Mouse (Mus musculus) retina, postnatal 7 days (tissue): ENCODE measurements around the gene Pgr.

Experiments
- DNase-seq: peaks from one replicate; pipeline ENCODE4 v3.0.0-alpha.2; 2012; ENCODE audit warnings: low read depth, low spot score

The Pgr gene

DNA sequence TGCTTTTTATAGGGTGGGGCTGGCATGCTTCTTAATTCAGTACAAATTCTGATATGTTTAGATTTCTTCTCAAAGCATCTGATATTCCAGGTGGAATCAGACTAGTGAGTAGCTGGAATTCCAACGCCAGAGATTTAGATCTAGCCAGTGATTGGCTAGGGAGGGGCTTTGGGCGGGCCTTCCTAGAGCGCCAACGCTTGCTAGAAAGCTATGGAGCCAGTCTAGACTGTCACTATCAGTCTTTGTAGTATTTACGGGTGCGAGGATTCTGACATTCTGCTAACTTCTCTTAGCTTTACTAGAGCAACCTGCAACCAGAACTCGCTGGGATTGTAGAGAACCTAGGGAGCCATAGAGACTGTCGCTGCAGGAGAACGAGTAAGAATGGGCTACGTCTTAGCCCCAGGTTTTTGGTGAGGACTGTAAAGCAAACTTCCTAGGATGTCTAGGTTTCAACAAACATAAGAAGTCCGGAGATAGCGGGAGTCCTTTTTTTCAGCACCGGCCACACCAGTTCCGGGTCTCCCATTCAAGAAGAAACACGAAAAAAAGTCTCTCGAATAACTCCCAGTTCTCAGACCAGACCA is at the start of gene Pgr:
Pgr (plus strand) TSS at position 218 of the 587 bp plus-strand sequence.
- DNase-seq, result no peak

DNA sequence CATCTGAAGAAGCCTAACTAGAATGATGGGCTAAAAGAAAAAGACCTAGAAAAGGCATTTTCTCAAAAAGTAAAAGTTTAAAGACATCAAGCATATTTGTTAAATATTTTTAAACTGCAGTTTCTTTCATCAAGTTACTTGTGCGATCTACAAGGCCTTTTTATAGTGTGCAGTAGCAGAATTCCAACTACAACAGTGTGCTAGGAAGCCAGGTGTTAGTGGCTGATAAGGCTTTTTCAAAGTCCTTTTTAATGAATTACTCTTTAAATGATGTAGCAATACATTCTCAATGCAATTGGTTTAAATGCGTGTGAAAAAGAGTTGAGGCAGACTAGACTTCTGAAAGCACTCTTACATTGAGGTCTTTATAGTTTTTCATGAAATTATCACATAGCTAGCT is 42.2 kb upstream of the Pgr start:
- no peak for DNase-seq

DNA sequence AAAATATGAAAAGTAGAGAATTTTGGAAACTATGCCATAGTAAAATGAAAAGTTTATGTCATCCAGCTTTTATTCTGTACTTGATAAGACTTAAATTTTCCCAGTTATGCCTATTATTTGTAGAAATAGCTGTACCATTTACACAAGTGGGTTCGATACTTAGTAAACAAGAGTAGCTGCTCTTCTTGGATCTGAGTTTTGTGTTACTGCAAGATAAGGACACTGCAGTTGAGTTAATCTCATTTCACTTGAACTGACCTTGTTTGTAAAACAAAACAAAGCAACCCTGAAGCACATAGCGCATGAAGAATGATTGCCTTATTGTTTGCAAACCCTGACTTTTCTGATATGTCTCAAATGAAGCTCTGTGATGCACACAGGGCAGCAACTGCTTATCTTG is 31.1 kb upstream of the Pgr start:
- no peak for DNase-seq

DNA sequence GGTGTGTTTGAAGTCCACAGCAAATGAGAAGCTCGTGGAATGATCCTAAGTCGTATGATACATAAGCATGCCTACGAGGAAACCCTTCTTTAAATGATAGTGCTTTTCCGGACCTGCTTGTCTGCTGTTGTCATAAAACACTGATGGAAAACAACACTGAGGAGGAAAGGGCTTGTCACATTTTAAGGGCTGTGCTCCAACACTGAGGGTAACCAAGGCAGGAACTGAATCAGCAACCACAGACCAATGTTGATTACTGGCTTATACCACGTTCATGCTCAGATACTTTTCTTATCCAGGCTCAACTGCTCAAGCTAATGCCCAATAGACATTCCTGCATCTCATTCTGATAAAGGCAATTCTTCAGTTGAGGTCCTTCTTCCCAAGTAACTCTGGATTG is 4.4 kb upstream of the Pgr start:
- no peak for DNase-seq

DNA sequence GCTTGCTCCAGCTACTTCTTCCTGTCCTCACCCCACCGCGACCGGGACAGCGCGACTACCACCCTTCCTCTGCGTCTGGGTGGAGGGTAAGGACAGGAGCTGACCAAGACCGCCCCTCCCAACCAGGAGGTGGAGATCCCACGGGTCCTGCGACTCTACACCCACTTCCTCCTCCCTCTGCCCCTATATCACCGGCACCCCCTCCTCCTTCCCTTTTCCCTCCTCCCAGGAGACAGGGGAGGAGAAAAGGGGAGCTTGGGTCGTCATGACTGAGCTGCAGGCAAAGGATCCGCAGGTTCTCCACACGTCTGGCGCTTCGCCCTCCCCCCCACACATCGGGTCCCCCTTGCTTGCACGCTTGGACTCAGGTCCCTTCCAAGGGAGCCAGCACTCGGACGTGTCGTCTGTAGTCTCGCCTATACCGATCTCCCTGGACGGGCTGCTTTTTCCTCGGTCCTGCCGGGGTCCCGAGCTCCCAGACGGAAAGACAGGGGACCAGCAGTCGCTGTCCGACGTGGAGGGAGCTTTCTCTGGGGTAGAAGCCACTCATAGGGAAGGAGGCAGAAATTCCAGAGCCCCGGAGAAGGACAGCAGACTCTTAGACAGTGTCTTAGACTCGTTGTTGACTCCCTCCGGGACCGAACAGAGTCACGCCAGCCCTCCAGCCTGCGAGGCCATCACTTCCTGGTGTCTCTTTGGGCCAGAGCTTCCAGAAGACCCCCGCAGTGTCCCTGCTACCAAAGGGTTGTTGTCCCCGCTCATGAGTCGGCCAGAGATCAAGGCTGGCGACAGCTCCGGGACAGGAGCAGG is 775 bp downstream of the Pgr start:
- peak; percentile 4 for DNase-seq

DNA sequence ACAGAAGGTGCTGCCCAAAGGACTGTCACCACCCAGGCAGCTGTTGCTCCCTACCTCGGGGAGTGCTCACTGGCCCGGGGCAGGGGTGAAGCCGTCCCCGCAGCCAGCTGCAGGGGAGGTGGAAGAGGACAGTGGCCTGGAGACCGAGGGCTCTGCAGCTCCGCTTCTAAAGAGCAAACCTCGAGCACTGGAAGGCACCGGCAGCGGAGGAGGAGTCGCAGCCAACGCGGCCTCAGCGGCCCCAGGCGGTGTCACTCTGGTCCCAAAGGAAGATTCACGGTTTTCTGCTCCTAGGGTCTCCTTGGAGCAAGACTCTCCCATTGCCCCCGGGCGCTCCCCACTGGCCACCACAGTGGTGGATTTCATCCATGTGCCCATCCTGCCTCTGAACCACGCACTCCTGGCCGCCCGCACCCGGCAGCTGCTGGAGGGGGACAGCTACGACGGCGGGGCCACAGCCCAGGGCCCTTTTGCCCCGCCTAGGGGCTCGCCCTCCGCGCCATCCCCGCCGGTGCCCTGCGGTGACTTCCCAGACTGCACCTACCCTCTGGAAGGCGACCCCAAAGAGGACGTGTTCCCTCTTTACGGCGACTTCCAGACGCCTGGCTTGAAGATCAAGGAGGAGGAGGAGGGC is 1.5 kb downstream of the Pgr start:
- DNase-seq, result peak; percentile 4

DNA sequence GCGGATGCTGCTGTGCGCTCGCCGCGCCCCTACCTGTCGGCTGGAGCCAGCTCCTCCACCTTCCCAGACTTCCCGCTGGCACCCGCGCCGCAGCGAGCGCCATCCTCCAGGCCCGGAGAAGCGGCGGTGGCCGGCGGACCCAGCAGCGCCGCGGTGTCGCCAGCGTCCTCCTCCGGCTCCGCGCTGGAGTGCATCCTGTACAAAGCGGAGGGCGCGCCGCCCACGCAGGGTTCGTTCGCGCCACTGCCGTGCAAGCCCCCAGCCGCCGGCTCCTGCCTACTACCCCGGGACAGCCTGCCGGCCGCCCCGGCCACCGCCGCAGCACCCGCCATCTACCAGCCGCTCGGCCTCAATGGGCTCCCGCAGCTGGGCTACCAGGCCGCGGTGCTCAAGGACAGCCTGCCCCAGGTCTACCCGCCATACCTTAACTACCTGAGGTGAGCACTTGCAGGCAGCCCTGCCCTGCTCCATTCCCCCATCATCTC is 2.1 kb downstream of the Pgr start:
- peak; percentile 6 for DNase-seq

DNA sequence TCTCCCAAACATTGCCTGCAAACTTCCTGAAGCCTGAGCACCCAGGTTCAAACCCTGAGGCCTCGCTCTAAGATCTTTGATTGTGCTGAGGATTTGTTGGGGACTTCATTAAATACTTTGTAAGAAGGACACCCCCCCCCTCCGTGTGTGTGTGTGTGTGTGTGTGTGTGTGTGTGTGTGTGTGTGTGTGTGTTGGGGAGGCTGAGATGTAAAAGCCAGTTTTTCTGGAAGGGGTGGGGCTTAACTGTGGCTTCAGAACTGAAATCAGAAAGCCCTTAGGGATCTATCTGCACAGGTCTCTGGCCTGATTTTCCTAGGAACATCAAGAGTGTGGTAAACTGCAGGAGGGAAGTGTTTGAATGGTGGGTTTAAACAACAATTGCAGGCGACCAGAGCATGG is 2.6 kb downstream of the Pgr start:
- DNase-seq, result no peak

DNA sequence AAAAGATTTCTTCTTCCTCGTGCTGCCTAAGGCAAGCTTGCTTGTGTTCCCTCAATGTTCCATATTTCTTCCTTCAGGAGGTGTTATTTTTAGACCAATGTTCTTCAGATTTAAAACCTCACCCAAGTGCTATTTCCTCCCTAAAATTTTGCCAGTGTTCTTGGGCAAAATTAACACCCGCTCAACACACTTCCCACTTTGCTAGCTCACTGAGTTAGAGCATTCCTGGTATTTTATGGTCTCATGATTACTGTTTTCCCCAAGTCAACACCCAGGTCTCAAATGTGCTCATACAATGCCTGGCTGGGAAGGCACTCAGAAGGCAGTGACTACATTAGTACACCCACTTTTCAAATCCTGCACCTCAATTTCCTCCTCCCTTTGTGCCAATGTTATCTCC is 27.9 kb downstream of the Pgr start:
- no peak for DNase-seq

DNA sequence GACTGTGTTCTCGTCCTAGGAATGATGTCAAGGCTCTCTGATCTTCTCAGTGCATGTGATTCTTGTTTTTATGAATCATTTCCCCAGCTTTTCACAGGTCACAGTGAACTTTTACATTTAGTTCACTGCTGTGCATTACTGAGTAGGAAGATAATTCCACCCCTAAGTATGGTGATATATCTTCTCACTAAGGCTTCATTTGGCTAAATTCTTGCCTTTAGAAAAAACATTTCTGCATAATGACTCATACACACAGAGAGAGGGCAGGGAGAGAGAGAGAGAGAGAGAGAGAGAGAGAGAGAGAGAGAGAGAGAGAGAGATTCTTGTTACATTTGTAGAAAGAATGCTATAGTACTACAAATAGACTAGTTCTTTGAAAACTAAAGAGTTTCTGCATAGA is 38.1 kb downstream of the Pgr start:
- DNase-seq, result no peak

DNA sequence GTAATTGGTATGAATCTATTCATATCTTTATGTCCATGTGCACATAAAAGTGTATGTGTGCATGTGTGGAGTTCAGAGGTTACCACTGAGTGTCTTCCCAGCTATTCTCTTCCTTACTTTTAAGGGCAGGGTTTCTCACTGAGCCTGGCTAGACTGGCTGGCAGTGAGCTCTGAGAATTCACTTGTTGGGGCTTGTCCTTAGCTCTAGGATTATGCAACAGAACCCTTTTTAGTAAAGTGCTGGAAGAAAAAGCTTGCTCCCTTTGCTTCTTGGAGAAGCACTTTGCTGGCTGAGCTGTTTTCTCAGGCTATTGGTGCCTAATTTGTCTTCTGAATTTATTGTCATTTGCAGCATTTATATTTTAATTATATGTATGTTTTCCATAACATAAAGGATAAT is 53.7 kb downstream of the Pgr start:
- no peak for DNase-seq

DNA sequence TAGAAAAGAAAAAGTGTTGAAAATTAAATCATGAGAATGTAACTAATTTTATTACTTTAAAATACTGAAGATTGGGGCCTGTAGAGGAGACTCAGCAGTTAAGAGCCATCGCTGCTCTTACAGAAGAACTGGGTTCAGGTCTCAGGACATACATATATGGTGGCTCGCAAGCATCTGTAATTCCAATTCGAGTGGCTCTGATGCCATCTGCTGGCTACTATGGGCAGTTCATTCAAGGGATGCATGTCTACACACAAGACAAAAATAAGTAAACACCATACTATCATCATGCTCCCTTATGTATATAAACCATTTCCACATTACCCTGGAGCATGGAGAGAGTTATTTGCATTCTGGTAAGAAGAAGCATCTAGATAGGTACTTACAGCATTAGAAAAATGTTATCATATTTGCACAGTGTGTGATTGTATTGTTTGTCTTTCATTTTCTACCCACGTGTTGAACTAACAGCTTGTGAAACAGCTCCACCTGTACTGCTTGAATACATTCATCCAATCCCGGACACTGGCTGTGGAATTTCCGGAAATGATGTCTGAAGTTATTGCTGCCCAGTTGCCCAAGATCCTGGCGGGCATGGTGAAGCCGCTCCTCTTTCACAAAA is 65.0 kb downstream of the Pgr start:
- peak; percentile 4 for DNase-seq

DNA sequence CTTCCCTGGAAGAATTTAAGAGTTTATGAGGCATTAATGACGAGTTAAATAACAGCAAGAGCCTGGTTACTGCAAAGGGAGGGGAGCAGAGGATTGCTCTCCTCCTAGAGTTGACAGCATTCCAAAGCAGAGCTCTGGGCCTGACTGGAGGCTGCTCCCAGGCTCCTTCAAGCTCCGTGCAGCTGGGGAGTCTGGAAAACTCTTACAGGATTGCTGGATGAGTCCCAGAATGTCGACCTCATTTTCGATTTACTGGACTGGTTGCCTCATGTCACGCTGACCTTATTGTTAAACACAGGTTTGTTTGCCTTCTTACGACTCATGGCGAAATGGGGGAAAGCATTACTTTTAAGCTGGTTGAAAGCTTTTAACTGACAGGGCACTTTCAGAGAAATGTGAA is 70.6 kb downstream of the Pgr start:
- no peak for DNase-seq

DNA sequence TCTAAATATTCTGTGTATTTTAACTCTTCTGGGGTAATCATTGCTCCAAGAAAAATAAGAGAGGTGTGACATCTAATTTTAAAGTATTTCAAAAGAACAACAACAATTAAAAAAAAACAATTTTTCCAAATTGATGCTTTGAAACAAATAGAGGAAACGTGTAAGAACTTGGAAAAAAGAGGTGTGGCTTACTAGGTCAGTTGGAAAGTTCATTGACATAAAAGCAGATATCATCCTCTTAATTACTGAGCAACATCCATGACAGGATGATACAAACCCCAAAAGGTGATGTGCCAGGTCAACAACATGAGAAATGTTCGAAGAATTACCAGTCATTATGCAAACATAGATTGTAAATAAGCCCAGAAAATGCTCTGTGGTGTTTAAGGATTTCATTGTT is 71.9 kb downstream of the Pgr start, which contains the start of gene Gm16485:
Gm16485 (plus strand) TSS at position 301 of the 400 bp plus-strand sequence.
- no peak for DNase-seq

DNA sequence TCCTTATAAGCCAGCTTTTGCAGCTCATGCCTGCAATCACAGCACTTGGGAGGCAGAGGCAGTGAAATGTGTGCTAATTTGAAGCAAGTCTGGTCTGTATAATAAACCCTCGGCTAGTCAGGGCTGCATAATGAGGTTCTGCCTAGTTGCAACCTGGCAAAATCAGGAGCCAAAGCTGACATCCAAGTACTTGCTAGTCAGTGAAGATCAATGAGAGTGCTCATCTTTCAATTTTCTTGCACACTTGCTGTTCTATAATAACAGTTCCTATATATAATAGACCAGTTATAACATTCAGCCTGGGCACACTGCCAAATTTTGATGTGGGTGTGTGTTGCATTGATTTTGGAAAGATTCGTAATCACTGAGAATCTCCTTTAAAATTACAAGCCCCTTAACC is 78.1 kb downstream of the Pgr start:
- DNase-seq, result no peak

DNA sequence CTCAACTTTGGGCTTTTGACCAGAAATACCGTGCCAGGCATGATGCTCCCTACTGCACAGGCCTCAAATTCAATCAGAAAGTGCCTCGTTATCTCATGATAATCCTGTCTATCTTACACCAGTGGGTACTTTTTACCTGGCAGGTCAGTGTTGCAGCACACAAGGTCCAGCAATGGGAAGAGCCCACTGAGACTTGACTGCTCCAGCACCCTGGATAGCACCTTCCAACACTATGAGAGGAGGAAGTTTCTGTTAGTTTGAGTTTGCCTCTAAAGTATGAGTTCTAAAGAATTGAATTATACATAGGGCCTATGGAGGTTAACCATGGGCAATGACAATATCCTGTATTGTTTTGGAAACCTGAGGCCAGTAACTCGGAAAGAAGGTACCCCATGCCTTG is 82.7 kb downstream of the Pgr start:
- no peak for DNase-seq

DNA sequence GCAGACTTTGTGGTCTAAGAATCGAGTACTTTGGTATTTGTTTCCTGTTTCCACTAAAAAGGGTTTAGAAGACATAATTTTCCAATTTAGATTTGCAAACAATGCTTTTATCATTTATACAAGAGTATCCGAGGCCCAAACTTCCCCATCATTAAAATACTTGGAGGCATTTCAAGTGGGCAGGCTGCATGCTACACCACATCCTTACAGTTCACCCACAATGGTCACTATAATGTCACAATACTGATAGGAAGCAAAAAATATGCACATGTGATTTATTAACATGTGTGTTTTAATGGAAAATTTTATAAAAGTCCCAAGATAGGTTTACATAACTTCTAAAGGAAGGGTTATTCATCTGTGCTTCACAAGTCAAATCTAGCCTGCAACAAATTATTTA is 96.9 kb downstream of the Pgr start:
- DNase-seq, result no peak

DNA sequence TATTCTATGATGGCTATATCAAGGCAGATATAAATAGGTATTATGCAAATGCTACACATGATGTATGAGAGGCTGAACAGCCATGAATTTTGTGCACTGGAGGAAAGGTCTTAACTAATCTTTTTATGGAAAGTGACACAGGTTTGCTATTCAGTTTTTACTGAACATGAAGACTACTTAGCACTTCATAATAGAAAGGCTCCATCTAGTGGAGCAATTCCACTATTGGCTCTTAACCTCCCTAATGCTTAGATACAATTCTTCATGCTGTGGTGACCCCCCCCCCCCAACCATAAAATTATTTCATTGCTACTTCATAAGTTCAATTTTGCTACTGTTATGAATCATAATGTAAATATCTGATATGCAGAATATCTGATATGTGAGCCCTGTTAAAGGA is 101.5 kb downstream of the Pgr start:
- no peak for DNase-seq

DNA sequence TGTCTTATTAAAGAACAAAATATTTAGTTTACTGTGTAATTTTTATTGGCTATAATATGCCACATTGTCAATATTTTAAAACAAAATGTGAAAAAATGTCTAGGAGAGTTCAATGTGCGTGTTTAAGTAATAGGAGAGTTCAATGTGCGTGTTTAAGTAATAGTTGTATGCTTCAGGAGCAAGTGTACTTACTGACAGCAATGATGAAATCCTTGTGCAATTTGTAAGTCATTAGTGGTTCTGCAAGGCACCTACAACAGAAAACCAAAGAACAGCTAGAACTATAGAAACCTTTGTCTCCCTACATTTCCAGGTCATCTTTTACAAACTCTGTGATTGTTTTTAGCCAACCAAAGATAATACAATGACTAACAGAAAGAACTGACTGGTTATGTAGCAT is 115.5 kb downstream of the Pgr start:
- no peak for DNase-seq
